Mouse (Mus musculus) heart, postnatal 0 days (tissue): ENCODE data around the gene Rps2. TPM values are rescaled to one million over a fixed set of nuclear protein-coding genes. Genes with fewer than 3 reads are reported as not detected.
"Not testable (repeated sequence)": the region's sequence is repeated elsewhere in the genome, so short reads cannot be mapped to it uniquely, and the experiment has no call there.

Source experiments
- ATAC-seq: fragments of 200-750 bp; cut with Nextera tagmentation; 2 replicates; pipeline ENCODE4 v1.8.0; 2017; ENCODE audit warnings: low read depth, moderate number of reproducible peaks, moderate library complexity; ENCODE audit not compliant: insufficient read depth
- DNase-seq: peaks from one replicate; pipeline ENCODE4 v3.0.0-alpha.2; 2016; ENCODE audit warnings: low spot score
- H3K27ac ChIP-seq: fragments of 300-500 bp; sonication (generic); 2 replicates; pipeline ENCODE4 v1.5.1; 2014; ENCODE audit warnings: low read depth, mild to moderate bottlenecking
- H3K27me3 ChIP-seq: fragments of 300-500 bp; sonication (generic); 2 replicates; pipeline ENCODE4 v1.6.1; 2014; ENCODE audit warnings: low read length, mixed read lengths; ENCODE audit not compliant: control insufficient read depth, insufficient read depth
- H3K36me3 ChIP-seq: fragments of 300-500 bp; sonication (generic); replicated peaks from 2 replicates; pipeline ENCODE4 v1.6.1; 2014; ENCODE audit warnings: low read length, mixed read lengths; ENCODE audit not compliant: control insufficient read depth, insufficient read depth
- H3K4me1 ChIP-seq: fragments of 300-500 bp; sonication (generic); 2 replicates; pipeline ENCODE4 v1.6.1; 2014; ENCODE audit warnings: antibody characterized with exemption; ENCODE audit not compliant: control insufficient read depth, insufficient read depth
- H3K4me2 ChIP-seq: fragments of 300-500 bp; sonication (generic); 2 replicates; pipeline ENCODE4 v1.6.1; 2014; ENCODE audit warnings: low read depth, mild to moderate bottlenecking, low read length, moderate library complexity
- H3K4me3 ChIP-seq: fragments of 300-500 bp; sonication (generic); 2 replicates; pipeline ENCODE4 v1.5.1; 2014; ENCODE audit warnings: low read depth, low read length
- H3K9ac ChIP-seq: fragments of 300-500 bp; sonication (generic); replicated peaks from 2 replicates; pipeline ENCODE4 v1.6.1; 2014; ENCODE audit warnings: low read depth, low read length, mixed read lengths
- H3K9me3 ChIP-seq: fragments of 300-500 bp; sonication (generic); replicated peaks from 2 replicates; pipeline ENCODE4 v1.6.1; 2016; ENCODE audit warnings: low read length; ENCODE audit not compliant: control insufficient read depth
- CTCF ChIP-seq: IDR thresholded peaks from 2 replicates; pipeline ENCODE4 v1.5.1; 2016; ENCODE audit warnings: antibody characterized with exemption, control low read depth, low read depth
- EP300 ChIP-seq: IDR thresholded peaks from 2 replicates; pipeline ENCODE4 v1.6.1; 2016; ENCODE audit warnings: antibody characterized with exemption, low read depth
- WGBS: fragments of 180-500 bp; shearing (Covaris S2); extraction: QIAGEN DNeasy Blood & Tissue Kit; methylation state at CpG from one replicate; pipeline ENCODE4 v1.1.7; 2014; 5-methylcytosine and 5-hydroxymethylcytosine counted together
- polyA plus RNA-seq: library from polyadenylated mRNA; unstranded; fragments of >200 nt; fragmentation: Nextera tagmentation; extraction: Ambion mirVana; gene quantifications from 2 replicates; pipeline ENCODE4 v1.2.1, GENCODE M21; 2015
- total RNA-seq: library from RNA; depleted of rRNA; stranded (reverse); fragments of >200 nt; gene quantifications from 2 replicates; pipeline ENCODE4 v1.2.3, GENCODE M21; 2014; ENCODE audit warnings: low replicate concordance; rRNA removed

Rps2 gene
- total RNA-seq (2,967 and 2,982 TPM in 2 replicates), polyA plus RNA-seq (722 and 767 TPM in 2 replicates)

- H3K27ac ChIP-seq: no peak within 1 kb of the TSS
- peaks cover 19% of the 10 kb centered on the region; the same call in 1 of the 2 replicates for H3K4me1 ChIP-seq
- peak within 1 kb of the TSS; percentile 79; the same call in 1 of the 2 replicates for H3K4me3 ChIP-seq
- ATAC-seq (no peak), DNase-seq (no peak)
- peak within 1 kb of the TSS; percentile 63 for H3K4me2 ChIP-seq
- H3K9ac ChIP-seq: no peak within 1 kb of the TSS
- no peak for TF ChIP-seq EP300
- TF ChIP-seq CTCF: no peak
- WGBS: 75% methylated on average over 4 of the region's 4 CpGs
- H3K9me3 ChIP-seq: no peaks in the 10 kb centered on the region
- no peaks in the 10 kb centered on the region for H3K27me3 ChIP-seq
- peaks cover 16% of the 10 kb centered on the region for H3K36me3 ChIP-seq
These were observed at the start of gene Rps2, which contains the start of gene Rnf151 for GRCm38 (mm10) chr17:24717943-24718342. TSS of gene Rps2 (plus strand) at chr17:24718116. TSS of gene Rnf151 (minus strand) at chr17:24718063.

GRCm38 (mm10) chr17:24669214-24669544 is 48.7 kb upstream of the Rps2 start:
- not testable (repeated sequence) for DNase-seq, ATAC-seq
- peak overlapping the region; percentile 81 for H3K4me3 ChIP-seq

GRCm38 (mm10) chr17:24669545-24670245 is 48.2 kb upstream of the Rps2 start, which contains the start of gene Zfp598:
TSS of gene Zfp598 (plus strand) at chr17:24669687.
- peak within 1 kb of the TSS; percentile 88 for H3K9ac ChIP-seq
- H3K4me1 ChIP-seq: peaks cover 29% of the 10 kb centered on the region
- peak within 1 kb of the TSS; percentile 77 for H3K27ac ChIP-seq
- peak within 1 kb of the TSS; percentile 81 for H3K4me3 ChIP-seq
- H3K27me3 ChIP-seq: no peaks in the 10 kb centered on the region
- DNase-seq (peak; percentile 92), ATAC-seq (peak; percentile 97)
- H3K36me3 ChIP-seq: no peaks in the 10 kb centered on the region
- peak within 1 kb of the TSS; percentile 92 for H3K4me2 ChIP-seq
- under 1% methylated on average over 71 of the region's 80 CpGs for WGBS
- peak; percentile 41; the same call in 1 of the 2 replicates for TF ChIP-seq EP300
- TF ChIP-seq CTCF: no peak
- H3K9me3 ChIP-seq: no peaks in the 10 kb centered on the region

More at GRCm38 (mm10) chr17:24669214-24669544, 48.7 kb upstream of the Rps2 start:
- Histone ChIP-seq H3K4me1 (peaks cover 29% of the 10 kb centered on the region), H3K4me2 (peak overlapping the region; percentile 92), H3K9ac (peak overlapping the region; percentile 88), H3K27ac (peak overlapping the region; percentile 77)
- H3K27me3 ChIP-seq, H3K9me3 ChIP-seq, H3K36me3 ChIP-seq: not testable (repeated sequence)
- 6% methylated on average over 15 of the region's 15 CpGs for WGBS

DNA sequence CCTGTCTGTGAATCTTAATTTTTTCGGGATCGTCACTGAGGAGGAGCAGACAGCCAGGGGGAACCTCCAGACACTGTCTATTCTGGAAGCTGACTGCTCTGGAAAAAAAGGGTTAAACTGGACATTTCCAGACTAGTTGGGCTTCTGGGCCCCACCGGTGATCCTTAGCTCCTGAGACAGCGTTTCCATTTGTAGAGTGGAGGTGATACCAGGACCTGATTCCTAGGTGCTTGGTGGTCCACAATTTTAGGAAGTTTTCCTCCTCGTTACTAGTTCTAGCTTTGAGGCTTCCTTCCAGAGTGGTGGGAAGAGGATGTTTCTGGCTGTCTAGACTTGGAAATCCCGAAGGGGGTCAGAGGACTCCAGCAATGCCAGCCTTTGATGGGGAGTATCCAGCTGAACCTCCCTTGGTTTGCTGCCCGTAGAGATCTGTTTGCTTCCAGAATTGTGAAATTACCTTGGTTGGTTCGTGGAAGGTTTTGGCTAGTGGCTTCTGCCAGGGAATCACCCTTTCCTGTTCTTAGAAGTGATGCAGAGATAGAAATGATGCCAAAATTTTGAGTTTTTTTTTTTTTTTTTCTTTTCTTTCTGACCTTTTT is 47.6 kb upstream of the Rps2 start:
- peak overlapping the region; percentile 88 for H3K9ac ChIP-seq
- TF ChIP-seq CTCF (no peak), EP300 (no peak)
- ATAC-seq (no peak), DNase-seq (no peak)
- H3K27me3 ChIP-seq: no peaks in the 10 kb centered on the region
- 10% methylated on average over 8 of the region's 8 CpGs for WGBS
- H3K4me3 ChIP-seq: peak overlapping the region; percentile 81
- no peaks in the 10 kb centered on the region for H3K9me3 ChIP-seq
- H3K4me1 ChIP-seq: peaks cover 29% of the 10 kb centered on the region
- no peaks in the 10 kb centered on the region for H3K36me3 ChIP-seq
- peak overlapping the region; percentile 77 for H3K27ac ChIP-seq
- peak overlapping the region; percentile 92 for H3K4me2 ChIP-seq

- TF ChIP-seq CTCF (no peak), EP300 (no peak)
- DNase-seq: no peak
- H3K9me3 ChIP-seq: no peaks in the 10 kb centered on the region
- H3K4me3 ChIP-seq: no peak overlapping the region
- no peak overlapping the region for H3K27ac ChIP-seq
- no peaks in the 10 kb centered on the region for H3K27me3 ChIP-seq
- no peak for ATAC-seq
- H3K4me1 ChIP-seq: peaks cover 32% of the 10 kb centered on the region
- no peak overlapping the region for H3K9ac ChIP-seq
- WGBS: 58% methylated on average over 5 of the region's 5 CpGs
- H3K36me3 ChIP-seq: no peaks in the 10 kb centered on the region
- peak overlapping the region; percentile 92; the same call in 1 of the 2 replicates for H3K4me2 ChIP-seq
These were observed 46.6 kb upstream of the Rps2 start for GRCm38 (mm10) chr17:24671346-24671745.
